Mouse (Mus musculus) granulocyte monocyte progenitor cell, adult 5-6 weeks (primary cell): ENCODE measurements around the gene Mtln. TPM values are rescaled to one million over a fixed set of nuclear protein-coding genes. Genes with fewer than 3 reads are reported as not detected.

Experiments used
- ATAC-seq: replicated peaks from 2 replicates; pipeline ENCODE4 v1.8.0; 2016; ENCODE audit warnings: mild to moderate bottlenecking, moderate TSS enrichment, inconsistent platforms; ENCODE audit not compliant: poor library complexity, severe bottlenecking
- total RNA-seq, 2 experiments: library from RNA; stranded (forward) in 1 of 2; stranded (reverse) in 1 of 2; fragments of 200-712, 200-1000 nt in 1 of 2; fragments of >200 nt in 1 of 2; fragmentation: Nextera tagmentation in 1 of 2; gene quantifications; 2 replicates each; pipeline ENCODE4 v1.2.3; 2014 to 2017

The Mtln gene
- total RNA-seq (2014; fragmentation: Nextera tagmentation) (27.5 and 38.7 TPM in 2 replicates), total RNA-seq (2017) (38.6 and 44.3 TPM in 2 replicates)

GRCm38 (mm10) chr2:127791919-127792603 lies at the start of gene Mtln:
Gene Mtln, minus strand, starts transcription at chr2:127792488.
- peak; percentile 95 for ATAC-seq

GRCm38 (mm10) chr2:127841402-127841801 lies 49.1 kb upstream of the Mtln start:
- ATAC-seq, result no peak

- no peak for ATAC-seq
These were observed 47.1 kb upstream of the Mtln start for GRCm38 (mm10) chr2:127839425-127839824.

GRCm38 (mm10) chr2:127838576-127838975 lies 46.3 kb upstream of the Mtln start, which contains the start of gene Acoxl:
Gene Acoxl, plus strand, starts transcription at chr2:127838876.
- no peak; the same call in 1 of the 2 replicates for ATAC-seq

GRCm38 (mm10) chr2:127832833-127833190 lies 40.5 kb upstream of the Mtln start:
- peak; percentile 43; the same call in 1 of the 2 replicates for ATAC-seq

GRCm38 (mm10) chr2:127832103-127832832 lies 40.0 kb upstream of the Mtln start:
- peak; percentile 45 for ATAC-seq

- peak; percentile 98 for ATAC-seq
These were observed 39.3 kb upstream of the Mtln start, which contains the start of gene Bub1 for GRCm38 (mm10) chr2:127831401-127832102. Gene Bub1, minus strand, starts transcription at chr2:127831865.

DNA sequence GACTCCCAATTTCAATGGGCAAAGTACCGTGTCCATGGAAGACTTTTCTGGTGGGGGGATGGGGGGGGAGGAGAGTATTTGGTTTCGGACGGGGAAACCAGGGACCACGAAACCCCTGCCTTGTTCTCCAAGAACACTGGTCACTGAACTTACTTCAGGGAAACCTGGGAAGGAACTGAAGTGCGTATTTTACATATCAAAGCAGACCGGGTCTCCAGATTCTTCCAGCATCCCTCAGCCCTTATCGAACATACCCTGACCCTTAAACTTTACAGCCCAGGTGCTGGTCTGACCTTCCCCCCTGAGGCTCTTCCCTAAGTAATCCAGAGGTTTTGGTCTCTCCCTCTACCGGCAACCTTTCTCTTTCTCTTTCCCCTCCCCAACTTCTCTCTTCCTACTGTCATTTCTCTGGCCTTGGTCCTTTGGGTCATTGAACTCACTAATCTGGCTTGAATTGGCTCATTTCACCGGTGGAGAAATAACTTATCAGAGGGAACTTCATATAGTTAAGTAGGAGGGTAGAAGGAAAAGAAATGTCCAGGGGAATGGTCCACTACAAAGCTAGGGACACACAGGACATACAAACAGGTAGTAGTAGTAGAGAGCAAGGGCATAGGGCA lies 2.5 kb downstream of the Mtln start:
- ATAC-seq, result no peak

DNA sequence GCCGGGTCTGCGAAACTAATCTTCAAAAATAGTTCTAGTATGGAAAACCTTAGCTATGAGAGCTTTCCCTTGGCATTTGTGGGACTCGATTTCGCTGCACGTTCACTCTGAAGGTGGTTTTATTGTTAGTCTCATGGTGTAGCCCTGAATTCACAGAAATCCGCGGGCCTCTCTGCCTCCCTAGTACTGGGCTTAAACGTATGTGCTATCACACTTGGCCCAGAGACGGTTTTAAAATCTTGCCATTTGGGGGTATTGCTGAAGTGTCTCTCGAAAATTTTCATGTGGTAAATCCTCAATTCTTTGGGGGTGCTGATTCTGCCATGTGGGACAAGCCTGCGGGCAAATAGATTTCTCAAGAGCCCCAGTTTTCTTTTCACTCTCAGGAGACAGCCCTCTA lies 3.1 kb downstream of the Mtln start:
- no peak for ATAC-seq

DNA sequence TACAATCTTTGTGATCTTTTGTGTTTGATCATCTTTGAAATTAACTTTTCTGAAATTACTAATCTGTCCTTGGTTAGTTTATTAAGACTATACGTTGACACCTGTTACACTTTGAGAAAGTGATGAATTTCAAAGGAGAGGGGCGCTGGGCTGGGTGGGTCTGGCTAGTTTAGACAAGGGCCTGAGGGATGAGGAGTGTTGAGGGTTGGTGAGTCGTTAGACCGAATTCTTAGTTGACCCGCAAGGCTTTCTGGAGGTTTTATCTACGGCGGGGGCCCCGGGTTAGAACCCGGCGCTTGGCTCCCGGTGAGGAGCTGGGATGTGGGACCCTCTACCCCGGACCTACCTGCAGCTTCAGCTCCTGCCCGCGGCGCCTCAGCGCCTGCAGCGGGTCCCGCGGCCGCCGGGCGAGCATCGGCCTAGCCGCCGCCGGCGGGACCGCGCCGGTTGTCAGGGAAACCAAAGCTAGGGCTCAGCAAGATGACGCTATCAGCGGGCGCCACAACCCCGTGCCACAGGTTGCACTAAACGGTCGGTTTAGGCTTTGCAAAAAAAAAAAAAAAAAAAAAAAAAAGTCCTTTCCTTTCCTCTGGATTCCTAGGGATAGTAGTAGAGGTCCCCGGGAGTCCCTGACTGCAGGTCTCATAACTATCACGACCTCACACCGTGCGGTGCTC lies 3.7 kb downstream of the Mtln start, which contains the start of gene Nphp1:
Gene Nphp1 (minus strand): TSS at position 458 of the 677 bp plus-strand sequence.
- ATAC-seq, result peak; percentile 82

DNA sequence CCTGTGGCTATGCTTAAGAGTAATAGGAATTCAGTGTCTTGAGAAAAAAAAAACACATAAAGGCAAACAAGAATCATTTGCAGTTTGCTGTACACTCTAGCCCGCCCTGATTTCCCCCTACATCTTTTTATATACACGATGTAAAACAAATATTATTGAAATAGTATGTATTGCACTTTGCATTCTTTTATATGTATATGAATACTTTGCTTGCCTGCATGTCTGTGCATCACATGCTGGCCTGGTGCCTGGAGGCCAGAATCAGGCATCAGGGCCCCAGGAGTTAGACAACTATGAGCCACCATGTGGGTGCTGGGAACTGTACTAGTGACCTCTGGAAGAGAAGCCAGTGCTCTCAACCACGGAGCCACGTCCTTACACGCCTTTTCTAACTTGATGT lies 5.1 kb downstream of the Mtln start:
- ATAC-seq, result no peak

- no peak for ATAC-seq
These were observed 13.8 kb downstream of the Mtln start for GRCm38 (mm10) chr2:127778451-127778850.

- no peak for ATAC-seq
These were observed 17.3 kb downstream of the Mtln start for GRCm38 (mm10) chr2:127775013-127775412.

DNA sequence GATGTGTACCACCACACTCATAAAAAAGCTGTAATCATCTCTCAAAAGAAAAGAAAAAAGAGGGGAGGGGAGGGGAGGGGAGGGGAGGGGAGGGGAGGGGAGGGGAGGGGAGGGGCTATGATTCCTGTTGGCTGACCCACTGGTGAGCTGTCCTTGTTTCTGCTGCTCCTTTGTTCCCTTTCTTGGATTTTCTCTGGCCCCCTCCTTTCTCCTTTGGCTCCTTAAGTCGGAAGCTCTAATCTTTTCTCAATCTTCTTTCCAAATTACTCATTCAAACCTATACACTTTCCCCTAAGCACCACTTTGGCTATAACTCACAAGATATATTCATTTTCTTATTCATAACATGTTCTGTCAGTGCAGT lies 17.7 kb downstream of the Mtln start:
- ATAC-seq, result no peak

DNA sequence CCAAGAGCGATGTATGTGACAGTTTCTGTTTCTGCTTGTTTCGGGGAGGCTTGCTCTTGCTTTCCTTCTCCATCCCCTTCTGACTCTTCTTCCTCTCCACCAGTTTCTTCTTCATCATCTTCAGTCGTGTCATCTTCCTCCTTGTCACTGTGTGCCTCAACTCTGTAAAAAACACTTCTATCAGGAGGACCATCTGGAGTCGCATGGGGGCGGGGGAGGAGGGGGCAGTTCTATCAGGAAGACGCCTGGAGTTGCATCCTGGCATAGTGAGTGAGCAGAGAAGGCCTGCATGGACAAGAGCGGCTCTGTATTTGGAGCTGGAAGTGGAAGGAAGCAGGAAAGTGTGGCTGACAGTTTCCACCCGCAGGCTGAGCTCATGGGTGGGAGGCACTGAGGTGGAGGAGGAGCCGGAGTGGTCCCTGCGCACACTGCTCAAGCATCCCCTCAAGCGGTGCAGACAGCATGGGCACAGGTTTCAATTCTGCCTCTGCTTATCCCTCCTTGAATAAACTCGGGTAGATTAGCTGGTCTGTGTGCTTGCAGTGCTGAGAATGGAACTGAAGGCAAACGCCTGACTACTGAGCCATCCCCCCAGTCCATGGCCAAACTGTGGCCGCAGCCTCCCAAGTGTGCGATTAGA lies 18.2 kb downstream of the Mtln start:
- ATAC-seq, result no peak

GRCm38 (mm10) chr2:127761587-127761986 lies 30.7 kb downstream of the Mtln start:
- ATAC-seq, result no peak

DNA sequence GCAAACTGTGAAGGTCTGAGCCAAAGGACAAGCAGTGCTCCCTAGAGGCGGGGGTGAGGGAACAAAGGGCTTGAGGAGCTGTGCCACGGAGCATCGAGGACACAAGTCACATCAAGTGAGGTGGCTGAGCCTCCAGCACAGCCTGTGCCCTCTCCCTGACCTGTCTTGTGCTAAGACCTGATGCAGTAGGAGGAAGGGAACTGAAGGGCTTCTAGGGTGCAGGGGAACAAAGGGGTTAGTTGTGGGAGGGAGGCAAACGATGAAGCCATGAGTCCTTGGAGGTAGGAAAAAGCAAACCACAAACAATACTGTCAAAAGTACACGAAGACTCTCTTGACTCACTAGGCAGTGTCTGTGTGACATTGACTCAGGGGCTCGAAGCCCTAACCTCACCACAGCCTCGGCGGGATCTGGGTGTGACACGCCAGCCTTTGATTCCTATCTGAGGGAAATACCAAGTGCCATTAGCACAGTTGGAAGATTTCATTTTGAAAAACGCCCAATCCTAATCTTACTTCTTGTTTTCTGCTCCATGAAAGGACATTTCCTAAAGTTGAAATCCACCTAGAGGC lies 31.8 kb downstream of the Mtln start:
- ATAC-seq, result no peak

GRCm38 (mm10) chr2:127760014-127760413 lies 32.3 kb downstream of the Mtln start:
- ATAC-seq, result peak; percentile 50; the same call in 1 of the 2 replicates
